Comparison of ENCODE assay signal across 9 mouse cellular contexts in the genomic region with DNA sequence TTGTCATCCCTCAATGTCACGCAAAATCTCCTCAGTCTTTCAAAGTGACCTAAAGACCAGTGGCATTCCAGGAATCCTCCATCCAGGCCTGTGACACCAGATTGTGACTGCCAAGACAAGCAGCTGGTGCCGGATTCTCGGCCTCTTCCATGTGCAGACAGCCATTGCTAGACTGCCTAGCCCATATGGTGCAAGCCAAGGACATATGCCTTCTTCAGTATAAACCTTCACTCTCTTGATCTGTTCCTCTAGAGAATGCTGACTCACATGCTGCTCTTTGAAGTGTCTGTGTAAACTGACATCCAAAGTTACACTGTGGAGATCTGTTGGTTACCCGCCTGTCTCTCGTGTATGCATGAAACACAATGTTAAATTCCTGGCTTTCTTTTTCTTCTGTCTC.
DNase-seq lines count a peak whose midpoint lies in the region; ATAC-seq and TF ChIP-seq lines count a peak whose summit lies in the region.
"Had no signal": no experiment of that assay in that cellular context is flagged by ENCODE, and none has a peak within 500 bp of the region (broad histone marks: within the 10 kb centered on the region; RNA-seq: fewer than 3 reads in every experiment).

No protein-coding gene starts in this region.

- H3K9me3 ChIP-seq in lung, postnatal 0 days (ENCODE audit: low read length), result no peaks in the 10 kb centered on the region
- H3K9me3 ChIP-seq in intestine, embryonic 15.5 days, result no peaks in the 10 kb centered on the region
- H3K9me3 ChIP-seq: hindbrain, embryonic 15.5 days had no signal

- H3K4me3 ChIP-seq in lung, postnatal 0 days (ENCODE audit: low read depth, low read length), result no peak overlapping the region
- no peak overlapping the region for H3K4me3 ChIP-seq in intestine, embryonic 15.5 days (replicated peaks)
- H3K4me3 ChIP-seq: hindbrain, embryonic 15.5 days had no signal

- DNase-seq in lung, postnatal 0 days (ENCODE audit: low spot score), result peak; percentile 36
- DNase-seq in lung, postnatal 36 days, result no peak
- peak; percentile 24 to 32 for DNase-seq in layer of hippocampus, postnatal 36 days
- peak; percentile 37 for DNase-seq in right cerebral cortex, postnatal 25 days
- DNase-seq in ovary, postnatal 14 days (ENCODE audit: low spot score), result no peak
- no peak for DNase-seq in adrenal gland, adult (ENCODE audit: inconsistent age in 2 of 2, low spot score in 1 of 2)

- H3K36me3 ChIP-seq in lung, postnatal 0 days (ENCODE audit: insufficient read depth, low read length), result no peaks in the 10 kb centered on the region
- no peaks in the 10 kb centered on the region for H3K36me3 ChIP-seq in intestine, embryonic 15.5 days
- H3K36me3 ChIP-seq: hindbrain, embryonic 15.5 days had no signal

- 69% methylated on average over 5 of the region's 5 CpGs for WGBS in lung, postnatal 0 days
- 78% methylated on average over 5 of the region's 5 CpGs for WGBS in intestine, embryonic 15.5 days

- H3K4me1 ChIP-seq in lung, postnatal 0 days (ENCODE audit: insufficient read depth, low read depth, low read length), result no peaks in the 10 kb centered on the region
- H3K4me1 ChIP-seq in intestine, embryonic 15.5 days (replicated peaks), result no peaks in the 10 kb centered on the region
- H3K4me1 ChIP-seq: hindbrain, embryonic 15.5 days had no signal

- no peak overlapping the region for H3K27ac ChIP-seq in lung, postnatal 0 days (ENCODE audit: low read length)
- H3K27ac ChIP-seq in intestine, embryonic 15.5 days, result no peak overlapping the region
- H3K27ac ChIP-seq: hindbrain, embryonic 15.5 days had no signal

- H3K9ac ChIP-seq in lung, postnatal 0 days (replicated peaks; ENCODE audit: low read depth), result no peak overlapping the region
- no peak overlapping the region for H3K9ac ChIP-seq in intestine, embryonic 15.5 days
- H3K9ac ChIP-seq: hindbrain, embryonic 15.5 days had no signal

- ATAC-seq in lung, postnatal 0 days, result peak; percentile 21; the same call in 1 of the 2 replicates
- ATAC-seq in frontal cortex, adult (ENCODE audit: low TSS enrichment), result peak; percentile 89
- ATAC-seq in intestine, embryonic 15.5 days, result no peak

- no peaks in the 10 kb centered on the region for H3K27me3 ChIP-seq in lung, postnatal 0 days (replicated peaks; ENCODE audit: insufficient read depth, low read length)
- H3K27me3 ChIP-seq in intestine, embryonic 15.5 days (replicated peaks), result no peaks in the 10 kb centered on the region
- H3K27me3 ChIP-seq: hindbrain, embryonic 15.5 days had no signal

- no peak for TF ChIP-seq EP300 in lung, postnatal 0 days (IDR thresholded peaks at IDR 0.05)

- H3K4me2 ChIP-seq in lung, postnatal 0 days (replicated peaks; ENCODE audit: low read depth, low read length), result no peak overlapping the region
- H3K4me2 ChIP-seq in intestine, embryonic 15.5 days (replicated peaks), result no peak overlapping the region
- H3K4me2 ChIP-seq: hindbrain, embryonic 15.5 days had no signal

- no peak for TF ChIP-seq CTCF in lung, postnatal 0 days (IDR thresholded peaks at IDR 0.05)

Comparison
In these comparisons a context has a peak if more than half of its experiments do, and no peak if none do; other contexts are left out.
1. DNase-seq: peak in lung, postnatal 0 days (single experiment), layer of hippocampus, postnatal 36 days (2 of 2) and right cerebral cortex, postnatal 25 days (single experiment); none in lung, postnatal 36 days (single experiment), ovary, postnatal 14 days (single experiment) and adrenal gland, adult (0 of 2).